Mouse (Mus musculus) spleen, adult 2 months (tissue): ENCODE results near the gene Usp30. TPM values are rescaled to one million over a fixed set of nuclear protein-coding genes. Genes with fewer than 3 reads are reported as not detected.

Experiments
- DNase-seq, 2 experiments: peaks; one replicate each; pipeline versions ENCODE4 v3.0.0 to v3.0.0-alpha.2; 2012 to 2021; ENCODE audit warnings: low spot score in 2 of 2, low read depth in 1 of 2
- H3K27ac ChIP-seq: fragments of 200-500 bp; 2 replicates; pipeline ENCODE4 v1.5.1; 2012; ENCODE audit warnings: low read length, inconsistent platforms; ENCODE audit not compliant: insufficient read depth
- H3K27me3 ChIP-seq: fragments of 200-500 bp; 2 replicates; pipeline ENCODE4 v1.6.1; 2012; ENCODE audit warnings: mild to moderate bottlenecking, moderate library complexity, low read length, inconsistent platforms; ENCODE audit not compliant: control insufficient read depth, insufficient read depth
- H3K36me3 ChIP-seq: fragments of 200-500 bp; 2 replicates; pipeline ENCODE4 v1.6.1; 2012; ENCODE audit warnings: mild to moderate bottlenecking, low read length, inconsistent platforms; ENCODE audit not compliant: control insufficient read depth, insufficient read depth
- H3K4me1 ChIP-seq: fragments of 200-500 bp; 2 replicates; pipeline ENCODE4 v1.6.1; 2011; ENCODE audit warnings: inconsistent platforms; ENCODE audit not compliant: control insufficient read depth, insufficient read depth, insufficient read length
- H3K4me3 ChIP-seq: fragments of 200-500 bp; 2 replicates; pipeline ENCODE4 v1.5.1; 2011; ENCODE audit warnings: mild to moderate bottlenecking, inconsistent platforms; ENCODE audit not compliant: insufficient read depth, insufficient read length; ENCODE audit errors: extremely low read depth
- CTCF ChIP-seq: fragments of 200-500 bp; IDR thresholded peaks from 2 replicates; pipeline ENCODE4 v1.5.1; 2011; ENCODE audit warnings: mild to moderate bottlenecking, inconsistent platforms; ENCODE audit not compliant: insufficient read depth, insufficient read length, insufficient replicate concordance; ENCODE audit errors: extremely low read depth
- POLR2A ChIP-seq: fragments of 200-500 bp; IDR thresholded peaks from 2 replicates; pipeline ENCODE4 v1.6.1; 2011; ENCODE audit warnings: low read depth, low read length, inconsistent platforms
- WGBS: fragments of 180-500 bp; shearing (Covaris S2); methylation state at CpG from one replicate; pipeline ENCODE4 v1.1.7; 2018; 5-methylcytosine and 5-hydroxymethylcytosine counted together
- polyA plus RNA-seq: library from polyadenylated mRNA; depleted of rRNA; stranded (reverse); fragments of >200 nt; gene quantifications from 2 replicates; pipeline ENCODE4 v1.2.3, GENCODE M21; 2012

The Usp30 gene
- polyA plus RNA-seq, 1 experiment: 14.0 TPM

DNA sequence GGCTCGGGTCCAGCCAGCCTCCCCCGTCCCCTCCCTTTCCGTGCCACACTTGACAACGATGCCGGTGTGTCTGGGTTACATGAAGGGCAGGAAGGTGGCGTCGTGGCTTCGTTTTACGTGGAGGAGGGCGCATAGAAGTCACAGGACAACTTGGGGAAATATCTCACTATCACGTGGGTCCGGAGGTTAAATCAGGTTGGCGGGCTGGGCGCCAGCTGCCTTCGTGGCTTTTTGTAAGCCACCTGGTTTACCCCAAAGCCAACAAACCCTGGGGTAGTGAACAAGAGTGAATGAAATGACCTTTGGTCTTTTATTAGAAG is 66.2 kb downstream of the Usp30 start:
- H3K27ac ChIP-seq: peak overlapping the region; percentile 69
- H3K4me1 ChIP-seq: peaks cover 10% of the 10 kb centered on the region
- H3K4me3 ChIP-seq: peak overlapping the region; percentile 95
- DNase-seq: peak; percentile 39 to 78
- TF ChIP-seq POLR2A (no peak; the same call in 1 of the 2 replicates), CTCF (no peak)
- no peaks in the 10 kb centered on the region for H3K36me3 ChIP-seq
- under 1% methylated on average over 15 of the region's 15 CpGs for WGBS
- no peaks in the 10 kb centered on the region for H3K27me3 ChIP-seq

DNA sequence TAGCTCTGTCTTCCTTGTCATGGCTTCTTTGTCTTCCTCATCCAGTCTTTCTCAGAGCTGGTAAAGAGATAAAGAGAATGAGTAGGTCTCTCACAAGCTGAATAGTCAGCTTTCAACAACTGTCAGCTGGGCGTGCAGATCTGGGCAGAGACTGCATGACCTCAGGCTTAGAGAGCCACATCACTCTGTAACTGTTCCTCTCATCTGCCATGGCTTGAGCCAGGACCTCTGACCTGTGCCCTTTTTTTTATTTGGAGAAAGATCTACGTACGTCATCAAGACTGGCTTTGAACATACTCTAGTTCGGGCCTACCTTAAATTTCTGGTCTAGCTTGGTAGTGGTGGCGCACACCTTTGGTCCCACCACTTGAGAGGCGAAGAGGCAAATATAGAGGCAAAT is 67.6 kb downstream of the Usp30 start:
- Histone ChIP-seq H3K4me1 (peaks cover 10% of the 10 kb centered on the region), H3K36me3 (0 out of 2 replicates have a peak, but pooled peaks cover 2% of the 10 kb centered on the region), H3K27ac (no peak overlapping the region), H3K27me3 (no peaks in the 10 kb centered on the region), H3K4me3 (no peak overlapping the region)
- 94% methylated on average over 6 of the region's 6 CpGs for WGBS
- no peak for TF ChIP-seq CTCF
- TF ChIP-seq POLR2A: no peak
- no peak for DNase-seq

GRCm38 (mm10) chr5:114134091-114134534 is 68.9 kb downstream of the Usp30 start:
- no peaks in the 10 kb centered on the region for H3K27me3 ChIP-seq
- TF ChIP-seq CTCF (no peak), POLR2A (no peak)
- peaks cover 6% of the 10 kb centered on the region for H3K36me3 ChIP-seq
- 74% methylated on average over 6 of the region's 6 CpGs for WGBS
- no peak overlapping the region for H3K4me3 ChIP-seq
- no peak overlapping the region for H3K27ac ChIP-seq
- DNase-seq: no peak
- H3K4me1 ChIP-seq: peaks cover 8% of the 10 kb centered on the region

GRCm38 (mm10) chr5:114135516-114135915 is 70.3 kb downstream of the Usp30 start:
- H3K4me3 ChIP-seq: no peak overlapping the region
- peaks cover 5% of the 10 kb centered on the region for H3K4me1 ChIP-seq
- 75% methylated on average over 10 of the region's 10 CpGs for WGBS

GRCm38 (mm10) chr5:114137481-114138276 is 72.4 kb downstream of the Usp30 start:
- 89% methylated on average over 15 of the region's 15 CpGs for WGBS
- DNase-seq: no peak
- no peak overlapping the region for H3K27ac ChIP-seq

More at GRCm38 (mm10) chr5:114135516-114135915, 70.3 kb downstream of the Usp30 start:
- no peak for TF ChIP-seq CTCF
- TF ChIP-seq POLR2A: no peak
- no peak for DNase-seq
- Histone ChIP-seq H3K27me3 (no peaks in the 10 kb centered on the region), H3K27ac (no peak overlapping the region), H3K36me3 (peaks cover 6% of the 10 kb centered on the region)

GRCm38 (mm10) chr5:114138277-114139164 is 73.3 kb downstream of the Usp30 start:
- WGBS: 83% methylated on average over 21 of the region's 21 CpGs
- TF ChIP-seq POLR2A (no peak), CTCF (no peak)
- H3K27ac ChIP-seq: no peak overlapping the region

More at GRCm38 (mm10) chr5:114137481-114138276, 72.4 kb downstream of the Usp30 start:
- H3K36me3 ChIP-seq: peaks cover 6% of the 10 kb centered on the region
- no peaks in the 10 kb centered on the region for H3K27me3 ChIP-seq
- H3K4me1 ChIP-seq: no peaks in the 10 kb centered on the region
- TF ChIP-seq POLR2A (no peak), CTCF (no peak)
- no peak overlapping the region for H3K4me3 ChIP-seq

More at GRCm38 (mm10) chr5:114138277-114139164, 73.3 kb downstream of the Usp30 start:
- H3K4me1 ChIP-seq: no peaks in the 10 kb centered on the region
- peaks cover 6% of the 10 kb centered on the region for H3K36me3 ChIP-seq
- no peaks in the 10 kb centered on the region for H3K27me3 ChIP-seq
- H3K4me3 ChIP-seq: no peak overlapping the region
- no peak for DNase-seq
